Mouse (Mus musculus): Measurements from ENCODE around the gene Map3k10.

DNA sequence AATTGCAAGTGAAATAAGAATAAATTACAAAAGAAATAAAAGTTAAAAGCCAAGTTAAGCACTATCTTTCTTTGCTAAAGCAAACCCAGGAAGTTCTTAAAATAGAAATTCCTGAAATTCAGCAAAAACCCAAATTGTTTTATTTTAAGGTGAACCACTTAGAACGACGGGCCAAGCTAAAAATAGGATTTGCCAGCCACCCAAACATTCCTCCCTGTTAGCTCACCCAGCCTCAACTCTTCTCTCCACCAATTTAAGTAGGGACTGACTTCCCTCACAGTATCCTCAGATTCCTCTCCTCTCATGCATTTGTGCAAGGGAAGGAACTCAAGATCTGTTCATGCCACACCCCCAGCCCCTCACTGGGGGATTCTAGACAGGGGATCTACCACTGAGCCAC lies 8.8 kb upstream of the Map3k10 start:
- no peak for TF ChIP-seq CTCF (IDR thresholded peaks at IDR 0.05; ENCODE audit: low read depth, low read length)
- no peak for TF ChIP-seq POLR2A (IDR thresholded peaks at IDR 0.05; ENCODE audit: borderline replicate concordance, low read depth, low read length)
